Mouse (Mus musculus): Measurements from ENCODE around the gene Kif1b. TPM values are rescaled to one million over a fixed set of nuclear protein-coding genes. Genes with fewer than 3 reads are reported as not detected.
"Not testable (repeated sequence)": the region's sequence is repeated elsewhere in the genome, so short reads cannot be mapped to it uniquely, and the experiment has no call there.

The Kif1b gene
- total RNA-seq, 2 experiments from 2014 or later, result 259 to 283 TPM

DNA sequence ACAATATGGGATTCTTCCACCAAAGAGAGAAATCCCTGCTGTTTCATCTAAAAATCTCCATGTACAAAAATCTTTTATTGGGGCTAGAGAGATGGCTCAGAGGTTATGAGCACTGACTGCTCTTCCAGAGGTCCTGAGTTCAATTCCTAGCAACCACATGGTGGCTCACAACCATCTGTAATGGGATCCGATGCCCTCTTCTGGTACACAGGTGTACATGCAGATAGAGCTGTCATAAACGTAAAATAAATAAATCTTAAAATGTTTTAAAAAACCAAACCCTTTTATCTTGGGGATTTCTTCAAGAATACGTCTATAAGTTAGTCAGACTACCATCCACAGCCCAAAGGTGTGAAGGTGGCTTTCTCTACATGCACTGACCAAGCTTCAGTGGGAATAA is 78.8 kb downstream of the Kif1b start:
- intact Hi-C loops (cut with DNase I); DNase-seq: not testable (repeated sequence)

DNA sequence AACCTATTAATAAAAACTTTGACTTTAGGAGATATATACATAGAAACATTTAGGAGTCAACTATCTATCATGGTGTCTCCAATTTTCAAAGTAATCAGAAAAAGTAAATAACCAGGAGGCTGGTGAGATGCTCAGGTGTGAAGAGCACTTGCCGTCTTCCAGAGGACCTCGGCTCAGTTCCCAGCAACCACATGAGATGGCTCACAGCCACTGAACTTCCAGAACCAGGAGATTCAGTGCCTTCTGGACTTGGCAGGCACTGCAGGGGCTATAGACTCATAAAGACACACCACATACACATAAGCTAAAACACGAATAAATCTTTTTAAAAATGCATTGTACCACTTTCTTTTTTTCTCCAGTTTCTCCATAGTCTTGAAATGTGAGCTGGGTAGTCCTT is 79.2 kb downstream of the Kif1b start:
- no peak for DNase-seq
- intact Hi-C loops (cut with DNase I), result no loop called here

DNA sequence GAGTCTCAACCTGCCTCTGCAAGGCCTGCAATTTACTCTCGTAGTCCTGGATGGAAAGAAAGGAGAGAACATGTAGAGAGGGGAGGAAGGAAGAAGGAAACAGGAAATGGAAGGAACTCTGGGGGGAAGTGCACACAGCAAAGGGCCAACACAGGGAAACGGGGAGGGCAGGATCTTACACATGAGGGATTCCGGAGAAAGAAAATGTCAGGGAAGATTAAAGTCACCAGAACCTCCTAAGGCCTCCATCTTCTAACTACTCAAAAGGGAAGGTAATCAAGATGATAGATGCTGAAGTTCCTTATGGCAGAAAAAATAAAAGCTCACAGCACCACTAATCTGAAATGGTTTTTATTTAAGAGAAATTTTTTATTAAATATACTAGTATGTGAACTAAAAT is 81.2 kb downstream of the Kif1b start:
- DNase-seq, result no peak
- intact Hi-C loops (cut with DNase I), result no loop called here

DNA sequence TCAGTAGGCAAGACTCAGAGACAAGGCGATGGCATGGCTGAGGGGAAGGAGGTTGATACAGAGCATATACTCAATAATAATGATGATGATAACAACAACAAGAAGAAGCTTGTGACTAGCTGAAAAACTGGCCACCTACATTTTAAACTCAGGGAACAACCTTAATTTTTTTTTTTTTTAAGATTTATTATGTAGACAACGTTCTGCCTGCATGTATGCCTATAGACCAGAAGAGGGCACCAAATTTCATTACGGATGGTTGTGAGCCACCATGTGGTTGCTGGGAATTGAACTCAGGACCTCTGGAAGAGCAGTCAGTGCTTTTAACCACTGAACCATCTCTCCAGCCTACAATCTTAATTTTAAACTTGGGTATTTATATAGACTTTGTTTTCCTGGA is 84.0 kb downstream of the Kif1b start:
- no peak for DNase-seq
- intact Hi-C loops (cut with DNase I), result no loop called here

DNA sequence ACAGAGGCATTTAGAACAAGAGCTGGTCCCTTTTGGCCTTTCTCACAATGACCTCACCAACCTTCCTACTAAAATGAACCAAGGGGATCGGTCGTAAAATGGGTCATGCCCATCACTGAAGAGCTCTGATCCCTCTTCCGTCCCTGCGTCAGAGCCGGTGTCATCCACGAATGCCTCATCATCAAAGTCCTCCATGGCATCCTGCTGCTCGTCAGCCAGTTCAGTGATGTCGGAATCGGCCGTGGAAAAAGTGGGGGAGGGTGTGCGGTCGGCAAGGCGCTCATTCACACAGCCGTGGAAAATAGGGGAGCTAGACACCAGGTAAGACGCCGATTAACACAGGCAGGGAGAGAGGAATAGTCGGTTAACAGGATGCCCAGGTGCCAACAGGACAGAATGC is 87.0 kb downstream of the Kif1b start:
- intact Hi-C loops (cut with DNase I), result no loop called here
- no peak for DNase-seq

DNA sequence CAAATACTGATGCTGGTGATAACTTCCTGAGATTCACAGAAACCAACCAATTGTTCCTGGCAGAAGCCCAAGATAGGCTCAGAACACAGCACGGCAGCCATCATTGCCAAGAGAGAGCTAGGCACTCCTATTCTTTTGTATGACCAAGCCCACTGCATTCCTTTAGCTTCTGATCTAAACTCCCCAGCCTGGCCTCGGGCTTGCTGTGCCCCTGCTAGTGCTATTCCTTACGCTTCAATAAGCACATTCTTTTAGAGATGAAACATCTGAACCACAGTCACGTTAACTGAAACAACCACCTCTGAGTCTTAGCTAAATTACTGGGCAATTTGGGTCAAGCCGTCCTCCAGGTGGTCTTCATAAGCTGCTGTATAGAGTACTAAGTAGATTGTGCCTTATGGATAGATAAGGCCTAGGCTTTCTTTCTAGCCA is 87.4 kb downstream of the Kif1b start:
- intact Hi-C loops (cut with DNase I), result no loop called here
- no peak for DNase-seq

DNA sequence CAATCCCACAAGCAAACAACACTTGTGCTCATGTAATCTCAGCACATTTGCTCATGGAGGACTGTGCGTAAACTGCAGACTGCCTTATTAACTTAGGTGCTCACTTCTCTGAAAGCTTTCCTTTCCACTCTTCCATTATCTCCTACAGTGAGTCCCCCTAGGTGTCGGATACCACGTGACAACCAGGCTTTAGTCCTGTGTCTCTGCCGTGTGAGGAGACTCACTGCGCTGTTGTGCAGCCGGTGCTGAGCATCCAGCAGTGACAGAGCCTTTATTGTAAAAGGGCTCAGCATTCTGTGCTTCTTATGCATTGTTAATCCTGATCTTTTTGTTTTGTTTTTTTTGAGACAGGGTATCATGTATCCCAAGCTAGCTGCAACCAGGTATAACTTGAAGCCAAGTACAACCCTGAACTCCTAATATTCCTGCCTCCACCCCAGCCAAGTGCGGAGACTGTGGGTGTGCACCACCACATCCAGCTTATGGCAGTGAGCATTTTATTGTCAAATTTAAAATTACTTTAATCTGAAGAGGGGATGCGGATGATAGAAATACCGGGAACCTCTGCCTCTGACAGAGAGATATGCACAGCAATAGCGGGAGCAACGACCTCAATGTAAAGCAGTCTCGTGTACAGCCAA is 88.0 kb downstream of the Kif1b start:
- intact Hi-C loops (cut with DNase I), result no loop called here
- DNase-seq, result no peak

DNA sequence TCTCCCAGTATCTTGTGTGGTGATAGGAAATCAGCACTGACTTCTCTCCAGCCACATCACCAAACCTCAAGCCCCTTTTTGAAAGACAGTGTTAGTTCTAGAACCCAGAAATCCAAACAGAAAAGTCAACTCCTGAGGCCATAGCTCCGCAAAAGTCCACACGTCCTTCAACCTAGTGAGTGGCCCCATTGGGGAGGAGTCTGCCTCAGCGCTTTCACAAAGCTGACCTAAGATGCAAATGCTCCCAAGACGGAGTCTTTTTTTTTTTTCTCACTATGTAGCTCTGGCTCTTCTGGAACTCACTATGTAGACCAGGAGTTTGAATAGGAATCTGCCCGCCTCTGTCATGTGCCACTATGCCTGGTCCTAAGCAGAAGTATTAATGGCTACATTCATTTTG is 89.0 kb downstream of the Kif1b start:
- no peak for DNase-seq
- intact Hi-C loops (cut with DNase I), result no loop called here

DNA sequence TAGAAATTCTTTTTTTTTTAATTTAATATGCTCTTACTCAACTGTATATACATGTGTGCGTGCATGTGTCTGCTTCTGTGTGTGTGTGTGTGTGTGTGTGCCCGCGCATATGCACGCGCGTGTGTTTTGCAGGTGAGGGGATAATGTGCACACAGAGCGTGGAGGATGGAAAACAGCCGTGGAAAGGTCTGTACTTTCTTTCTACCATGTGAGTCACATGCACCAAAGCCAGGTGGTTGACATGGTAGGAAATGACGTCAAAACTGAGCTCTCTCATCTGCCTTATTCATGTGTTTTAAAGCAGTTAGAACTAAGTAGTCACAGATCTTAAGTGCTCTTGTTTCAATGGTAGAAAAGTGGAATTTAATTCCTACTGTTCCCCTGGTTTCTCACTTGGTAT is 91.5 kb downstream of the Kif1b start:
- DNase-seq, result no peak
- intact Hi-C loops (cut with DNase I), result no loop called here

DNA sequence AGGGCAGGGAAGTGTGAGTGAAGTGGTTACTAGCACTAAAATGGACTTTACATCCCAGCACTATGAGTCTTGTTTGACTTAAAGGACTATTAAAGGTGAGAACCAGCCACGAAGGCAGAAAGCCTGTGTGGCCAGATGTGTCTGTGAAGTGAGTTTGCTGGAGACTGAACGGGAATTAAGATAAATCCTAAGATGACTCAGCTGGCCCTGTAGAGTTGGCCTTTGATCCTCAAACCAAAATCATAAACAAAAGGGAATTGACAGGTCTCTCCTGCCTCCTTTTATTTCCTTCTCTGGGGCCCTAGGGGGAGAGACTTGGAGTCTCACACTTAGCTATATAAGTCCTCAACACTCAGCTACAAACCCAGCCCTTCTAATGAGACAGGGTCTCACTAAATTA is 92.1 kb downstream of the Kif1b start:
- DNase-seq, result no peak
- intact Hi-C loops (cut with DNase I), result no loop called here

DNA sequence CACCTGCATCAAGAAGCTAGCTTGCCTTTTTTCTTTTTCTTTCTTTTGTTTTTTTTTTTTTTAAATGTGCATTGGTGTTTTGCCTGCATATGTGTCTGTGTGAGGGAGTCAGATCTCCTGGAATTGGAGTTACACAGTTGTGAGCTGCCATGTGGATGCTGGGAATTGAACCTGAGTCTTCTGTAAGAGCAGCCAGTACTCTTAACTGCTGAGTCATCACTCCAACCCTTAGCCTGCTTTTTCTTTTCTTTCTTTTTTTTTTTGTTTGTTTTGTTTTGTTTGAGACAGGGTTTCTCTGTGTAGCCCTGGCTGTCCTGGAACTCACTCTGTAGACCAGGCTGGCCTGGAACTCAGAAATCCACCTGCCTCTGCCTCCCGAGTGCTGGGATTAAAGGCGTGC is 93.0 kb downstream of the Kif1b start:
- DNase-seq; intact Hi-C loops (cut with DNase I): not testable (repeated sequence)

DNA sequence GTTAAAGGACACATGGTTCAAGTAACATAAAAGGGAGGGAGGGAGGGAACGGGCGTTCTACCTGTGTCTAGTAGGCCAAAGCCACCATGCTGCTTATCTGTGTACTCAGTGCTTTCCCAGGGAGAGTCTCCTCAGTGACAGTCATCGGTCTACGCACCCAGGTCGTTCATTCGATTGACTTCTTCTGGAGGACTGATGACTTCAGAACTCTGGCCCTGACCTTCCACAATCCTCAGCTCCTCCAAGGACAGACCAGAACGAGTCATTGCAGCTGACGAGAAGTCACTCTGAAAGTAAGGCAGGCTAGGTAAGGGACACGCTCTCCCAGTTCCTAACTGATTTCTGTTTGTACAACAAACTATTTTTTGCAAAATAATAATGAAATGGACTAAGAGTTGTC is 94.0 kb downstream of the Kif1b start:
- no peak for DNase-seq
- intact Hi-C loops (cut with DNase I), result no loop called here

DNA sequence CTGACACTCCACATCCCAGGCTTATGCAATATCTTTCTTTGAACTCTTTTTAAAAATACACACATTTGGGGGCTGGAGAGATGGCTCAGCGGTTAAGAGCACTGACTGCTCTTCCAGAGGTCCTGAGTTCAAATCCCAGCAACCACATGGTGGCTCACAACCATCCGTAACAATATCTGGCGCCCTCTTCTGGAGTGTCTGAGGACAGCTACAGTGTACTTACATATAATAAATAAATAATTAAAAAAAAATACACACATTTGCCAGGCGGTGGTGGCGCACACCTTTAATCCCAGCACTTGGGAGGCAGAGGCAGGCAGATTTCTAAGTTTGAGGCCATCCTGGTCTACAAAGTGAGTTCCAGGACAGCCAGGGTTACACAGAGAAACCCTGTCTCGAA is 96.1 kb downstream of the Kif1b start:
- DNase-seq; intact Hi-C loops (cut with DNase I): not testable (repeated sequence)

DNA sequence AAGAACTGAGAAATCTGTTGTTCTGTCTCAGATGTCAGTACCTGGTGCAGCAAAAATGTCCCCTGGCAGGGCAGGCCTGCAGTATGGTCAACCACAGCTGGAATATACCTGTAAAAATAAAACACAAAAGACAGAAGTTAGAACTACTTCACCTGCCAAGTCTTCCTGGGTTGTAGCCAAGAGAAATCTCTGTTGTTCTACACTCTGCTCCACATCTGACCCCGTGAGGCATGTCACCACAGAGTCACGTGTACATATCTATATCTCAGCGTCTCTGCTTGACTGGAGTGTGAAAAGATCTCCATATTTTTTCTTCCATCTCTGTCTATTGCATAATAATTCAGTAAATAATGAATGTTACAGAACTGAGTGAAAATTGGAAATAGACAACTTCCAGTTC is 105.0 kb downstream of the Kif1b start:
- intact Hi-C loops (cut with DNase I), result no loop called here

DNA sequence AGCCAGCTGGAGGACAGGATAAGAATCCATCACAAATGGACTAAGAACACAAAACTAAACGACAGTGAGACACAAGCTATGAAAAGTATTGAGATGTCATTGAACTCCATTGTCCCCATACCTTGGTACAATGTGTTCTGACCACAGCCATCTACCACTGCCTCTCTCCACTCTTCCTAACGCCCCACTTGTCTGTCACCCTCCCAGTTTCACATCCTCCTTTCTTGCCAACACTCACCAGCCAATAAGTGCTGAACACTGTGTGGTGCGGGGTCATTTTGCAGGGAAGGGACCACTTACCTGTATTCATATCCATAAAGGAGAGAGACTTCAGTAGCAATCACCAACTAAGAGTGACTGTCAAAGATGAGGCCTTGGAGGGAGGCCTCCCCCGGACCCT is 106.4 kb downstream of the Kif1b start:
- intact Hi-C loops (cut with DNase I), result no loop called here
- no peak for DNase-seq

More for the DNA sequence above, 105.0 kb downstream of the Kif1b start:
- no peak for DNase-seq

DNA sequence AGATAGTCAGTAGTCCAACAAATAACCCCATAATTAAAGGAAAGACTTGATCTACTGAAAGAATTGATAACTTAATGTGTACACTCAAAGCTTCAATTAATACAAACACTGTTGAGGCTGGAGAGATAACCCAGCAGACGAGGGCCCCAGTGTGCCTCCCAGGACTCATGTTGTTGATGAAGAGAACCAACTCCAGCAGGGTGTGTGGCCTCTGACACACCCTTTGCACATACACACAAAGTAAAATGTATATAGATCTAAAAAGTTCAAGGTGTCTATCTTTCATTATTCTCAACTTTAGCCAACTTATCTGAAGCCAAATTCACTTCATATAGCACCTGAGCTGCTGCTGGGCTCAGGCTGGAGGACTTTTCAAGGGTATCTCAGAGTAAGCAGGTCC is 110.3 kb downstream of the Kif1b start:
- no peak for DNase-seq
- intact Hi-C loops (cut with DNase I), result no loop called here

DNA sequence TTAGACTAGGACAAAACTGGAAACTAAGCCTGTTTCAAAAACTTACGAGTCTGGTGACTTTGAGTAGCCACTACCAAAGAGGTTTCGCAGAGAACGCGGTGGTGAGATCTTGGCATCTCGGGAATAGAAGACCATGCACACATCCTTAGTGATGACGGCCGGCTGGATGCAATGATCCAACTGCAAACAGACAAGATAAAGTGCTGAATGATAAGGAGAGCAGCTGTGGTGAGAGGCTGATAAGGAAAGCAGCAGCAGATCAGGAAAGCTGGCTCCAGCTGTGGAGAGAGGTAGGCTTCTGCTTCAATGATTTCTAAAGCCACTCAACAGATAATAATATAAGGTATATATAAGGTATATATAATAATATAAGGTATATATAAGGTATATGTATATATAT is 116.4 kb downstream of the Kif1b start:
- intact Hi-C loops (cut with DNase I), result no loop called here
- DNase-seq, result no peak

DNA sequence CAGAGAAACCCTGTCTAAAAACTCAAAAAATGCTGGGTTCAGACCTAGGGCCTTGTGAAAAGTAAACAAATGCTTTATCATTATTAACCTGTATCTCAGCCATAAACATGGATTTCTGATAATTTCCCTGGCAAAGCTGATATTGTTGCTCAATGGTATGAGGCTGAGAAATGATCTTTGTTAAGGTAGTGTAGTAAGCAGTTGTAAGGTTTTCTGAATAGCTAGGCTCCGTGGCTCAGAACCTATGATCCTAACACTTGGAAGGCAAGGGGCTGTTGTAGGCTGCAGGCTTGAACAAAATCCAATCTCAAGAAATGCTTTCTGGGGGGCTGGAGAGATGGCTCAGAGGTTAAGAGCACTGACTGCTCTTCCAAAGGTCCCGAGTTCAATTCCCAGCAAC is 118.9 kb downstream of the Kif1b start:
- no peak for DNase-seq
- intact Hi-C loops (cut with DNase I), result no loop called here

DNA sequence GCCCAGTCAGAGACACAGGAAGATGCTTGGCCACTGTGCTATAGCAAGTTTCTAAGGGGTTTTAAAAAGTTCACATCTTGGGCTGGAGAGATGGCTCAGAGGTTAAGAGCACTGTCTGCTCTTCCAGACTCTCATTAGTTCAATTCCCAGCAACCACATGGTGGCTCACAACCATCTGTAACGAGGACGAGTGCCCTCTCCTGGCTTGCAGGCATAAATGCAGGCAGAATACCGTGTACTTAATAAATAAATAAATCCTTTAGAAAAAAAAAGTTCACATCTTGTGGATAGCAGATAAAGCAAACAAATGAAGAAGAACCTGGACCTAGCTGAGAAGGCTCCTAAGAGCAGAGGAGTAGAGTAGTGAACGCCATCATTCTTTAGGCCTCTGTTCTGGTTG is 124.7 kb downstream of the Kif1b start:
- intact Hi-C loops (cut with DNase I), result loop anchor here (5.0 kb wide), 1 partner anchor 35 kb away; no protein-coding TSS in a partner anchor
- DNase-seq, result no peak

DNA sequence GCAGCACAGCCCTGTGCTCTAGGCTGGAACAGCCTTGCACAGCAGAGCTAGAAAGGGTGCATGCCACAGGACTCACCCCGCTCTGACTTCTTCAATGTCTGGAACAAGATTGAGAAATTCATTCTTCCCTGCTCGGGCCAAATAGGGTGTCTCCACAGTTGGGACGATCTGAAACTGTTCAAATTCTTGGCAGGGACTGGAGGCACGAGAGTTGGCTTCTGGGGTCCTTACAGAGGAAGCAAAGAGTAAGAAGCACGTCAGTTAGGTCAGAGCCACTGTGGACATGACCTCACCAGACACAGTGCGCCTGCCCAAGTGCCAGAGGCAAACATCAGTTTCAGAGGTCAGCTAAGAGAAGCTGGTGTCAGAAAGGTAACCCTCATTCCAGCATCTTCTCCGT is 125.3 kb downstream of the Kif1b start:
- no peak for DNase-seq
- intact Hi-C loops (cut with DNase I), result loop anchor here (5.0 kb wide), 1 partner anchor 35 kb away; no protein-coding TSS in a partner anchor

DNA sequence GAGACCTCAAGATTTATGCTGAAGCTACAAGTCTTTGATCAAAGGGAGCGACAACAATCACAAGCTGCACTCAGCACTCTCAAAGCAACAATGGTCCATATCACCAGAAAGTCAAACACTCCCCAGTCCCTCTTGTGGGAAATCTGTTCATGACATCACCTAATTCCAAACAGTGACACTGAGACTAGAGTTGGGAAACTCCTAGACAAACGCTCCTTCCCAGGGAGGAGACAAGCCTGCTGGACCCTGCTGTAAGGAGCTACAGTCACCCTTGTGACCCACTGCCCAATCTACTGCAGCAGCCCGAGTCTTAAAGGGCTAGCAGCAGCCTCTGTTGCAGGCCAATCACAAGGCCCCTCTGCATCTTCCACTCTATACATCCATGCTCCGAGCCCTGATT is 127.9 kb downstream of the Kif1b start:
- no peak for DNase-seq
- intact Hi-C loops (cut with DNase I), result no loop called here

DNA sequence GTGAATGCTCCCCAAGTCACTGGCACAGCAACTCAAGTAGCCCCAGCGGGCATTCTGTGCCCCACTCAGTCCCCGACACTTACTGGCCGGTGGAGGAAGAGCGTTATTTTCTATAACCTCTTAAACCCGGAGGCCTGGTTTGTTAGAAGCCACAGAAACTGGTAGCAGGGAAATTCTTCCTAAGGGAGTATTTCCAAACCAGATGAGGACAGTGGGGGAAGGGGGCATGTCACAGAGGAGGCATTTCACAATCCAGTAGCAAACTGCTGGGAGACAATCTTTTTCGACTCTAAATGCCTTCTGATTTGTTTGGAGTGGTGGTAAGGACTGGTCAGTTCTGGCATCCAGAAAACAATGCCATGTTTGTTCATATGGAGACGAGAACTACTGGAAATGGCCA is 128.3 kb downstream of the Kif1b start:
- no peak for DNase-seq
- intact Hi-C loops (cut with DNase I), result no loop called here

DNA sequence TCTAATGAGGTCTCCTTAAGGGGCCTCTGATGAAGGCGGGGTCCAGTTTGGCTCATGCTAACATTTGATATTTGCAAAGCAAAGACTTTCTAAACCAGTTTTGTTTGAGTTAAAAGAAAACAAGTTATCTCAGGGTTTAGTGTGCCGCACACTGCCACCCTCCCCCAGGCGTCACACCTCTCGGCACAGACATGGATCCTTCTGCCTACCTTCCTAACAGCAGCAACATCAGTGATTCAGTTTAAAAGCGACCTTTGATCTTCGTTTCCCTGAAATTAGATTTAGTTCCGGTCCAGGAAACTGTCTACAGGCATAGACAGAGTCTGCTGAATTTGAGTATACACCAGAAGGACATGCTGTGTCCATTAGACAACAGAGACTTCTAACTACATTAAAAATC is 129.2 kb downstream of the Kif1b start:
- intact Hi-C loops (cut with DNase I), result no loop called here
- DNase-seq, result no peak

Data from gastrocnemius, postnatal 36 days (tissue).